Mouse (Mus musculus): ENCODE measurements at regions not wholly inside any gene's neighbourhood (a gene's known extent, or its start where the extent isn't known, plus 50 kb on each side); places are given as distances from the start of the nearest gene placed in this dataset.
A peak's percentile ranks its signal among the peaks of the same experiment; 100 is the strongest.

GRCm38 (mm10) chr3:151670628-151671027 lies 79.1 kb downstream of the Ifi44 start:
- Histone ChIP-seq H3K36me3 (ENCODE audit: control insufficient read depth, insufficient read depth, low read length) (no peaks in the 10 kb centered on the region), H3K9me3 (ENCODE audit: control insufficient read depth, low read length) (no peaks in the 10 kb centered on the region), H3K9ac (ENCODE audit: low read length) (no peak overlapping the region), H3K4me3 (ENCODE audit: low read depth, low read length) (no peak overlapping the region), H3K4me1 (replicated peaks; ENCODE audit: control insufficient read depth, insufficient read depth, low read length) (no peaks in the 10 kb centered on the region), H3K27ac (ENCODE audit: low read depth, low read length) (no peak overlapping the region), H3K27me3 (ENCODE audit: control insufficient read depth, insufficient read depth, low read length) (no peaks in the 10 kb centered on the region), H3K4me2 (ENCODE audit: low read depth, low read length, severe bottlenecking) (no peak overlapping the region)
- ATAC-seq (replicated peaks; ENCODE audit: low FRiP score), result no peak
- 91% methylated on average over 4 of the region's 4 CpGs for WGBS
- DNase-seq (ENCODE audit: low spot score), result no peak

GRCm38 (mm10) chr3:151653298-151653697 lies 96.5 kb downstream of the Ifi44 start:
- Histone ChIP-seq H3K4me2 (ENCODE audit: low read depth, low read length, severe bottlenecking) (no peak overlapping the region), H3K36me3 (ENCODE audit: control insufficient read depth, insufficient read depth, low read length) (no peaks in the 10 kb centered on the region), H3K9ac (ENCODE audit: low read length) (no peak overlapping the region), H3K9me3 (ENCODE audit: control insufficient read depth, low read length) (no peaks in the 10 kb centered on the region), H3K4me3 (ENCODE audit: low read depth, low read length) (no peak overlapping the region), H3K4me1 (replicated peaks; ENCODE audit: control insufficient read depth, insufficient read depth, low read length) (no peaks in the 10 kb centered on the region), H3K27me3 (ENCODE audit: control insufficient read depth, insufficient read depth, low read length) (no peaks in the 10 kb centered on the region), H3K27ac (ENCODE audit: low read depth, low read length) (no peak overlapping the region)
- DNase-seq (ENCODE audit: low spot score) (no peak), ATAC-seq (replicated peaks; ENCODE audit: low FRiP score) (no peak)
- 90% methylated on average over 5 of the region's 5 CpGs for WGBS

GRCm38 (mm10) chr3:151651524-151651923 lies 98.2 kb downstream of the Ifi44 start:
- no peaks in the 10 kb centered on the region for H3K36me3 ChIP-seq (ENCODE audit: control insufficient read depth, insufficient read depth, low read length)
- no peak for DNase-seq (ENCODE audit: low spot score)
- WGBS, result 92% methylated on average over 7 of the region's 7 CpGs

GRCm38 (mm10) chr3:151647637-151648036 lies 102.1 kb downstream of the Ifi44 start:
- no peaks in the 10 kb centered on the region for H3K9me3 ChIP-seq (ENCODE audit: control insufficient read depth, low read length)
- H3K4me1 ChIP-seq (replicated peaks; ENCODE audit: control insufficient read depth, insufficient read depth, low read length), result no peaks in the 10 kb centered on the region
- DNase-seq (ENCODE audit: low spot score) (peak; percentile 51), ATAC-seq (replicated peaks; ENCODE audit: low FRiP score) (no peak)
- no peaks in the 10 kb centered on the region for H3K27me3 ChIP-seq (ENCODE audit: control insufficient read depth, insufficient read depth, low read length)
- H3K27ac ChIP-seq (ENCODE audit: low read depth, low read length), result no peak overlapping the region
- no peaks in the 10 kb centered on the region for H3K36me3 ChIP-seq (ENCODE audit: control insufficient read depth, insufficient read depth, low read length)
- no peak overlapping the region for H3K4me2 ChIP-seq (ENCODE audit: low read depth, low read length, severe bottlenecking)
- 73% methylated on average over 10 of the region's 10 CpGs for WGBS
- H3K4me3 ChIP-seq (ENCODE audit: low read depth, low read length), result no peak overlapping the region
- no peak overlapping the region for H3K9ac ChIP-seq (ENCODE audit: low read length)

More at GRCm38 (mm10) chr3:151651524-151651923, 98.2 kb downstream of the Ifi44 start:
- Histone ChIP-seq H3K4me2 (ENCODE audit: low read depth, low read length, severe bottlenecking) (no peak overlapping the region), H3K27me3 (ENCODE audit: control insufficient read depth, insufficient read depth, low read length) (no peaks in the 10 kb centered on the region), H3K4me3 (ENCODE audit: low read depth, low read length) (no peak overlapping the region), H3K9me3 (ENCODE audit: control insufficient read depth, low read length) (no peaks in the 10 kb centered on the region), H3K9ac (ENCODE audit: low read length) (no peak overlapping the region), H3K27ac (ENCODE audit: low read depth, low read length) (no peak overlapping the region), H3K4me1 (replicated peaks; ENCODE audit: control insufficient read depth, insufficient read depth, low read length) (no peaks in the 10 kb centered on the region)
- ATAC-seq (replicated peaks; ENCODE audit: low FRiP score), result no peak

GRCm38 (mm10) chr3:151639431-151640111 lies 110.2 kb downstream of the Ifi44 start:
- Histone ChIP-seq H3K27ac (ENCODE audit: low read depth, low read length) (no peak overlapping the region), H3K27me3 (ENCODE audit: control insufficient read depth, insufficient read depth, low read length) (no peaks in the 10 kb centered on the region), H3K9ac (ENCODE audit: low read length) (no peak overlapping the region), H3K4me3 (ENCODE audit: low read depth, low read length) (no peak overlapping the region), H3K4me1 (replicated peaks; ENCODE audit: control insufficient read depth, insufficient read depth, low read length) (no peaks in the 10 kb centered on the region), H3K4me2 (ENCODE audit: low read depth, low read length, severe bottlenecking) (no peak overlapping the region), H3K36me3 (ENCODE audit: control insufficient read depth, insufficient read depth, low read length) (no peaks in the 10 kb centered on the region), H3K9me3 (ENCODE audit: control insufficient read depth, low read length) (no peaks in the 10 kb centered on the region)
- WGBS, result 91% methylated on average over 5 of the region's 5 CpGs
- no peak for DNase-seq (ENCODE audit: low spot score)
- no peak for ATAC-seq (replicated peaks; ENCODE audit: low FRiP score)

GRCm38 (mm10) chr3:151638326-151638725 lies 111.4 kb downstream of the Ifi44 start:
- no peak overlapping the region for H3K4me3 ChIP-seq (ENCODE audit: low read depth, low read length)
- no peaks in the 10 kb centered on the region for H3K27me3 ChIP-seq (ENCODE audit: control insufficient read depth, insufficient read depth, low read length)
- no peaks in the 10 kb centered on the region for H3K9me3 ChIP-seq (ENCODE audit: control insufficient read depth, low read length)
- WGBS, result 95% methylated on average over 1 of the region's 1 CpGs
- no peak overlapping the region for H3K4me2 ChIP-seq (ENCODE audit: low read depth, low read length, severe bottlenecking)
- no peaks in the 10 kb centered on the region for H3K36me3 ChIP-seq (ENCODE audit: control insufficient read depth, insufficient read depth, low read length)
- ATAC-seq (replicated peaks; ENCODE audit: low FRiP score), result no peak
- H3K9ac ChIP-seq (ENCODE audit: low read length), result no peak overlapping the region
- no peak for DNase-seq (ENCODE audit: low spot score)
- no peaks in the 10 kb centered on the region for H3K4me1 ChIP-seq (replicated peaks; ENCODE audit: control insufficient read depth, insufficient read depth, low read length)
- H3K27ac ChIP-seq (ENCODE audit: low read depth, low read length), result no peak overlapping the region

GRCm38 (mm10) chr3:151610954-151611353 lies 138.8 kb downstream of the Ifi44 start:
- Histone ChIP-seq H3K27ac (ENCODE audit: low read depth, low read length) (no peak overlapping the region), H3K4me2 (ENCODE audit: low read depth, low read length, severe bottlenecking) (no peak overlapping the region), H3K4me3 (ENCODE audit: low read depth, low read length) (no peak overlapping the region), H3K4me1 (replicated peaks; ENCODE audit: control insufficient read depth, insufficient read depth, low read length) (no peaks in the 10 kb centered on the region), H3K9me3 (ENCODE audit: control insufficient read depth, low read length) (no peaks in the 10 kb centered on the region), H3K9ac (ENCODE audit: low read length) (no peak overlapping the region), H3K27me3 (ENCODE audit: control insufficient read depth, insufficient read depth, low read length) (no peaks in the 10 kb centered on the region), H3K36me3 (ENCODE audit: control insufficient read depth, insufficient read depth, low read length) (no peaks in the 10 kb centered on the region)
- no peak for ATAC-seq (replicated peaks; ENCODE audit: low FRiP score)
- 91% methylated on average over 4 of the region's 4 CpGs for WGBS
- DNase-seq (ENCODE audit: low spot score), result no peak

GRCm38 (mm10) chr3:151607689-151608088 lies 142.1 kb downstream of the Ifi44 start:
- WGBS, result 92% methylated on average over 9 of the region's 10 CpGs

GRCm38 (mm10) chr3:151603371-151603770 lies 146.4 kb downstream of the Ifi44 start:
- H3K4me3 ChIP-seq (ENCODE audit: low read depth, low read length), result no peak overlapping the region

More at GRCm38 (mm10) chr3:151607689-151608088, 142.1 kb downstream of the Ifi44 start:
- Histone ChIP-seq H3K9me3 (ENCODE audit: control insufficient read depth, low read length) (no peaks in the 10 kb centered on the region), H3K4me2 (ENCODE audit: low read depth, low read length, severe bottlenecking) (no peak overlapping the region), H3K9ac (ENCODE audit: low read length) (no peak overlapping the region), H3K4me3 (ENCODE audit: low read depth, low read length) (no peak overlapping the region), H3K27me3 (ENCODE audit: control insufficient read depth, insufficient read depth, low read length) (no peaks in the 10 kb centered on the region), H3K27ac (ENCODE audit: low read depth, low read length) (no peak overlapping the region), H3K4me1 (replicated peaks; ENCODE audit: control insufficient read depth, insufficient read depth, low read length) (no peaks in the 10 kb centered on the region), H3K36me3 (ENCODE audit: control insufficient read depth, insufficient read depth, low read length) (no peaks in the 10 kb centered on the region)
- no peak for ATAC-seq (replicated peaks; ENCODE audit: low FRiP score)
- DNase-seq (ENCODE audit: low spot score), result no peak

More at GRCm38 (mm10) chr3:151603371-151603770, 146.4 kb downstream of the Ifi44 start:
- Histone ChIP-seq H3K27ac (ENCODE audit: low read depth, low read length) (no peak overlapping the region), H3K36me3 (ENCODE audit: control insufficient read depth, insufficient read depth, low read length) (no peaks in the 10 kb centered on the region), H3K9me3 (ENCODE audit: control insufficient read depth, low read length) (no peaks in the 10 kb centered on the region), H3K27me3 (ENCODE audit: control insufficient read depth, insufficient read depth, low read length) (no peaks in the 10 kb centered on the region), H3K9ac (ENCODE audit: low read length) (no peak overlapping the region), H3K4me2 (ENCODE audit: low read depth, low read length, severe bottlenecking) (no peak overlapping the region), H3K4me1 (replicated peaks; ENCODE audit: control insufficient read depth, insufficient read depth, low read length) (no peaks in the 10 kb centered on the region)
- ATAC-seq (replicated peaks; ENCODE audit: low FRiP score) (no peak), DNase-seq (ENCODE audit: low spot score) (no peak)
- WGBS, result 86% methylated on average over 4 of the region's 4 CpGs

All from forebrain, embryonic 11.5 days (tissue).